Mouse (Mus musculus) liver, adult (tissue): ENCODE measurements around the gene Dab1.

Experiments
- GATA4 ChIP-seq: IDR thresholded peaks from 2 replicates; pipeline ENCODE4 v1.6.1; 2014; ENCODE audit warnings: mild to moderate bottlenecking, low read length; ENCODE audit not compliant: insufficient replicate concordance

Gene Dab1

DNA sequence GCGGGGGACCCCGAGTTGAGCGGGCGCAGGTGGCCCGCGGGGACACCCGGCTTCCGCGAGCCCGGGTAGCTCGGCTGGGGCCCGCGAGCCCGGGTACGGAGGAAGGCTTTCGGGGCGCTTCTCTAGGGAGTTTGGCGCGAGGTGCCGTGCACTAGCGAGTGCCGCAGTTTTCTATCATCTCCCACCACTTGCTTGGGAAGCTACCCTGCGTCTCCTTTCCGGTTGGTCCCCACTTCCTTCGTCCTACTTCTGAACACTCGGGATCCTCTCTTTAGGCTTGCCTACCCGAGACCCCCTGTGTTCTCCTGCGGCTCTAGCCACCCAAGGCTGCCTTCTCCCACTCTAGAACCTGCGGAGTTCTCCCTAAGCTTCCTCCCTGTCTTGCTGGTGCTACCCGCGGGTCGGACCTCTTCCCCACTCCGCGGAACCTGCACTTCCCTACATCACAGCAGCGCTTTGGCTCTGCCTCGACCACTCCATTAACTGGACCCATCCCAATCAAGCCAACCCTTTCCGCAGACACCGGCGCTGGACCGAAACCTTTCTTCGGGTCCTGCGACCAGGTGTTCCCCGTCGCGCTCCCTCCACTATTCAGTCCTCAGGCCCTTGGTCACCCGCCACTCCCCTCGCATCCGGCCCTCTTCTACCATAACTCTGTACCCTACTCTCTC, 748.7 kb downstream of the Dab1 start:
- TF ChIP-seq GATA4 = no peak

DNA sequence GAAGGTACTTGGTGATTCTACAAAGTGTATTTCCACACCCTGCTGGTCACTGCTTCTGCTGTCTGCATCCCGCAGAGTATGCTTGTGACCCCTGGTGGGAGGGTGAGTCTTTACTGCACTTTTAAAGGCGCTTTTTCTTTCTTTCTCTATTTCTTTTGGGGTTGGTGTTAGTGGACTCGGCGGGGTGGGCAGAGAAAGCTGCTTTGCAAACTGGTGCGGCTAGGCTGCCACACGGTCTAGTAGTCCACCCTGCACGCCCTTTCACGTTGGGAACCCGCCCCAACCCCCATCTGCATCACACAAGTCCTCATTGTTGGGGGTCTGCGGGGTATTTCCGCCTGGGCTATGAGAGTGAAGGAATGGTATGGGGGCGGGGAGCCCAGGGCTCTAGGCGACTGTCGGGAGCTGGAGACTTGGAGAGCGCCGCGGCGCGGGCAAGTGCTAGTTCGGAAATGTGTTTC, 749.4 kb downstream of the Dab1 start:
- no peak for TF ChIP-seq GATA4

DNA sequence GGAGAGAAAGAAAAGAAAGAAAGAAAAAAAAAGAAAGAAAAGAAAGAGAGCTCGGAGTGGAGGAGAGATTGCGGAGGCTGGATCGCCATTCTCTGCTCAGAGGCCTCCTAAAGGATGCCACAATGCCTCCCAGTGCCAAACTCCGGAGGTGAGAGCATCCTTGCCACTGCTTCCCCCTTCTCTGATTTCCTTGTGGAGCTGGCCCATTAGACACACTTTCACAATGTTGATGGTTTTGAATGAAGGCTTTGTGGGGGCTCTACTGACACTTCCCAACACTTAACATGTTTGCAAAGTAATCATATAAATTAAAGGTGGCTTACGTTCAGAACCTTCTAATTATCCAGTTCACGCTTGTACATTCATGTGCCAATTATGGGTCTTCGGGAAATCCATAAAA, 749.9 kb downstream of the Dab1 start:
- no peak for TF ChIP-seq GATA4

DNA sequence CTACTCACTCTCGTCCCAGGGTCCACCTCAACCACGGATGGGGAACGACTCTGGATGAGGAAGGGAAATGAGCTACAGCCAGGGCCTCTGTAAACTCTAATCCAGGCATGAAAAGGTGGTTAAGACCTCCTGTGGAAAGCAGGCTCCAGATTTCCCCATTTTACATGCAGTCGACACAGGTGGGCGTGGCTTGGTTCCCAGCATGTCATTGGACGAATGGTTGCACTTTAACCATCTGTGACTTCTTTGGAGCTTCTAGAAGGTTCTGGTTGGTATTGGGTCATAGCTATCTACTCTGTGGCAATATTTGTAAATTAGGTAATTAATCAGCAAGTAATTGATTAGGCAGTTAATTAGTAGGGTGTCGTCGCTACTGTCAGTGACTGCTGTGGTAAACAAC, 752.0 kb downstream of the Dab1 start:
- TF ChIP-seq GATA4 = no peak

DNA sequence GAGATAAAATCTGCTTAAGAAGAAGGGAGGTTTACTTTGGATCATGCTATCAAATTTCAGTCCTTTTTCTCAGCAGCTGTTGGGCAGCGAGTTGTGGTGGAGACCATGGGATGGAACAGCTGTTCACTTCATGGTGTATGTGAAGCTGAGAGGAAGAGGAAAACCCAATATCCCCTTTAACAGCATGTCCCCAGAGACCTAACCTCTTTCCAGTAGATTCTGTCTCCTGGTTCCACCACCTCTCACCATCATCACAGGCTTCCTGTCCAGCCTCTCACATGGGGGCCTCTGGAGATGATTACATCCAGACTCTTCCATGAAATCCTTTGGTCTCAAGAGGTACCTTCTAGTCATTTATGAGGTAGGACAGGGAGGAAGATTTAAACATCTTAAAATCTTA, 755.0 kb downstream of the Dab1 start:
- no peak for TF ChIP-seq GATA4

DNA sequence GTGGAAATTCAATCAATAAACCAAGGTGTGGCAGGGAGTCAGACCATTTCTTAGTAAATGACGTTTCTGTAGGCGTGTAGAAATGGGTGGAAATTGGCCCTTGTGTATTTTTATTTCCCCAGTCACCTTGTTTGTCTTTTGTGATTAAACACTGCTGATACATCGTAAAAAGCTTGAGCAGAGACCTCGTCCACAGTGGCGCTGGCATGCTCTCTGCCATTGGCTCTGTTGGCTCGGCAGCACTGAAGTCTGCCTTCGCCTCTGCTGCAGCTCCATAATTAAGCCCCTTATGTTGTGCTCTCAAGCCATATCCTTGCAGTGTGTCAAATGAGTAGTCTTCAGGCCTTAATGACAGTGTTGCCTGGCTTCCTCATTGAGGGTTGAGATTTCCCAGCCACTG, 765.5 kb downstream of the Dab1 start:
- no peak for TF ChIP-seq GATA4

DNA sequence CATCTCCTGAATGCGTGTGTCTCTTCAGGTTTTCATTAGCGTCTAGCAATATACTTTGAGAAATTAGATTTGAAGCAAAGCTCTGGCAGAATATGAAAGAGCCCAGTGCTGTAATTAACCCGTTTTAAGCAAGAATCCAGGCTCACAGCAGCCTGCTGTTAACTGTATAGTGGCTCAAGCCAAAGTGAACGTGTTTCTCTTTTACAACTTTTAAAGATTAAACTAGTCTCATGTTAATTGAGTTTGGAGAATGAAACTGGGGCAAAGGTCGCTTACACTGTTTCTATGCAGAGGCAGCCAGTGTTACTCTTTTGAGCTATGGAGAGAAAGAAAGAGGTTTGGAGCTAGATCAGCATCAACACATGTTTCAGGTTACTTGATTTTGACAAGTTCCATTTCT, 766.1 kb downstream of the Dab1 start:
- no peak for TF ChIP-seq GATA4

DNA sequence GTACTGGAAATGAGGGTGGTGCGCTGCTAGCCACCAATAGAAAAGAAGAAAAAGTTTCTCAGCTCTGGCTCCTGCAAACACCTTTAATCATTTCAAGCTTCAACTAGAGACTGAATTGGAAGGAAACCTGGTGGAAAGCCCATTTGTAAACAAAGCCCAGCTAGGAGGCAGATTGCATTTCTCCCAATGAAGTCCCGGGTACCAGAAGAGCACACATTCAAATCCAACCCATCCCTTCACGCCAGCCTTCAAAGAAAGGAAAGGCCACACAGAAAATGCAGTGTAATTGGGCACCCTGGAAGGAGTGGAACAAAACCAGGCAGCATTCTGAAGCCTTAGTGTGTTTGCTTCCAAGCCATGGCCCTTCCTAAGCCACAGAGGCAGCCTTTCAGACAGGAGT, 776.4 kb downstream of the Dab1 start:
- TF ChIP-seq GATA4 = no peak

DNA sequence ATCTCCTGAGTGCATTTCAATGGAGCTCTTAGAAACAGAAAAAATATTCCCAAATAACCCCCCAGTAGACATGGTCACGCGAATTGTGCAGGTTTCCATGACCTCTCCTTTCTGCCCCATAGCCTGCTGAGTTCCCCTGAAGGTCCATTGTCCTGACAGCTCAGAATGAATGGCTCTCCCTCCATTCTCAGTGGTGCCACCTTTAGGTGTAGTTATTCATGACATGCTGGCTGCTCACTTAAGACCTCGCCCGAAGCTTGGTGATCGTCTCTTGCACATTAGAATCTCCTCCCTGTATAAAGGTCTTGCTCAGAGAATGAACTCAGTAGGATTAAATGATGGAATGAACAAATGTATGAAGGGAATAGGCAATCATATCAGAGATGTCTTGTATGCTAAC, 776.9 kb downstream of the Dab1 start:
- TF ChIP-seq GATA4 = no peak

DNA sequence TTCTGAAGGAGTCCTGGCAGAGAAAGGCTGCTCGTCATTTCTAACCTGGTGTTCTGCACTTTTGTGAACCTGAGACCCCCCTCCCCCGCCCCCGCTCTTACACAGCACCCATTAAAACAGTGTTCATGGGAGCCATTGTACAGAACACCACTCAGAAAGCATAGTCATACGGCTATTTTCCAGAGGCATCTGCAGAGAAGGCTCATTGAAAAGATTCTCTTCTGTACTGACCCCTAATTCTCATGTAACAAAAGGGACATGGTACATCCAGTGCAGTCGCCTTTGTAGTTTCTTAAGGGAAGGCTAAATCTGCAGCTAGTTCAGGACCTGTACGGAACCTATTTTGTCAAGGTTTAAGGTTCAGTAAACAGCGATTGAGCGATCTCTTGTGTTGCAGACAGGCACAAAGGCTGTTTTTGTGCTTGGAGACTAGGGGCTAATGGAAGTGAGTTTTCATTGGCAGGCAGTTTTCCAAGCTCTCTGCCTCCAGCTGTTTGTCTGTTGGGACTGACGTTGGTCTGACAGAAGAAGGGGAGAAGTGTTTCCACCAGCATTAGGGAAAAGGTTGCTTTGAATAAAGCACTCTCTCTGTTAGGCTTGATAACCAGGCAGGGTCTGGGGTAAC, 780.1 kb downstream of the Dab1 start:
- no peak for TF ChIP-seq GATA4

DNA sequence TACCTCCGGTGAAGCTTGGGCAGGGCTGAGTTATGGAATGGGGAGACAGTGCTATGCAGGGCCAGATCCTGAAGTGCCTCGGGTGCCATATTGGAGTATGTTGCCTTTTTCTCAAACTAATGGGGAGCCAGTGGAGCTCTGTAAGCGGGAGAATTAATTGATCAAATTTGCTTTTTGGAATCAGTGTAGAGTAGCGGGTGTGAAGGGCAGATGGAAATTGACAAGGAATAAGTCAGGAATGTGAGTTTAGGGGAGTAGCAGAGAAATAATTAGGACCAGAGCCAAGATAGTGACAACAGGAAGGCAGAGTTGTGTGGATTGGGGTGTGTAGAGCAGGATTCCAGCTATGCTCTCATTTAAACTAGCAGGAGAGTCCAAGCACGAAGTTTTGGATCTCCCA, 784.9 kb downstream of the Dab1 start:
- no peak for TF ChIP-seq GATA4

DNA sequence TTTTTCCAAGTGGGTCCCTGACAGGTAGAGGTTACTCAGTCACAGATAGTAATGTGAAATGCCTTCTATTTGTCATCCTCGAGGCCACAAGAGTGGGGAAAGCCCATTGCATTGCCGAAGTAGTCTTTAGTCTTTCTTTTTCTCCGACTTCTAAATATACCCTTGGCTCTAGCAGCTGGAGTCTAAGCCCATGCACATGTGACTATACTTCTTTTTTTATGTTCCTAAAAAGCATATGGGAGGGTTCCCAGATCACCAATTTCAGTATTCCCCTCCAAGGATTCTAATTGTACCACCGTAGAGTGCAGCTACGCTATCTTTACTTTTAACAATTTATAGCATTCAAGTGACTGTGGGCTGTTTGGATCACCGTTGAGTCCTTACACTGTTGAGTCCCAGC, 791.8 kb downstream of the Dab1 start:
- no peak for TF ChIP-seq GATA4

DNA sequence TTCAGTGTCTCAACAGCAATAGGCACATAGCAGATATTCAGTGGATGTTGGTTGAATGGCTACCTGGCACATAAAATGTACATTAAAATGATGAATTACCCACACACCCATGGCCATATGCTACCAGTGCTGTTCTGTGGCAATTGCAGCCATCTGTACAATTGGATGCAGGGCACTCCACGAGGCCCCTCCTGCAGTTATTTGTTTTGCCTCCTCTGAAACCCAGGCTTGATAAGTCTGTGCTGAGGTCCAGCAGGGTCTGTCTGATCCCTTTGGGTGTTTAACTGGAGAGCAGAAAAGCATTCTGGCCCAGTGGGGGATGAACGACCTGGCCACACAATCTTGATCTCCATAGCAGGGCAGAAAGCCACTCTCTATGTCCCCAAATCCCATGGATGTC, 796.3 kb downstream of the Dab1 start:
- TF ChIP-seq GATA4 = no peak

DNA sequence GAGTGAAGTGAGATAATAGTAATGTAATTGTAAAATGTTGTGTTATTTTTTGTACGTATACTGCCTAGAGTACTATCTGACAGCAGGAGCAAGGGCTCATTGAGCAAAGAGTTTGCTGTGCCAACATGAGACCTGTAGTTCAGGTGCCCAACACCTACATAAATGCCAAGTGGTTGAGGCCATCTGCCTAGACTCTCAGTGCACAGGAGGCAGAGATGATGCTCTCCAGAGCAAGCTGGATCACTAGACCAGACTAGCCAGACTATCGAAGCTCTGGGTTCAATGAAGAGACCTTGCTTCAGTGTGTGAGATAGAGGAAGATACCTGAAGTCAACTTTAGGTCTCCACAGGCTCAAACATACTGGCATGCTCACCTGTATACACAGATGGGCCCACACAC, 799.2 kb downstream of the Dab1 start:
- TF ChIP-seq GATA4 = no peak

DNA sequence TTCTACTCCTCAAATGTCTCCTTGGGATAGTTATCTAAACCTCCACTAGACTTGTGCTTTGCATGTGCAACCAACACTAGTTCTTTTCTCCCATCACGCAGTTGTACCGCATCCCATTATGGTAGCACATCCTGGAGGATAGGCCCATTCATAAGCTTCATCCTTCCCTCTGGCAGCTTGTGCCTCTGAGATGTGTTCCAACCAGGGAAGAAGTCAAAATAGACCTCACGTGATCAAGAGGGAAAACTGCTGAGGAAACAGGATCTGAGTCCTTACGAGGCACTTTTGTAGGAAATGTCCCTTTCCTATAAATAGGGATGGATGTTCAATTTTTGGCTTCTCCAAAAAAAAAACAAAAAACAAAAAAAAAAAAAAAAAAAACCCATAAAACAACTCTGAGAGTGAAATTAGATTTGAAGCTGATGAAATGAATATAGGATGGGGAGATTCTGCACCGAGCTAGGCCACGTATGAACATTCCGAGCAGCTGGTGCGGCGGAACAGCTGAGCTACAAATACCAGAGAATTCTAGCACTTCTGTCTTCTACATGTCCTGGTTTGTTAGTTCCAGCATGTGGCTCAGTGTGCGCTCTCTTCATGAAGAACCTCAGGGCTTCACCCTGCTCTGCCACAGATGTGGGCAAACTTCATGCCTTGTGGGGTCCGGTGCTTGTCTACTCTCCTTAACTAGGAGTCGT, 802.0 kb downstream of the Dab1 start:
- no peak for TF ChIP-seq GATA4

DNA sequence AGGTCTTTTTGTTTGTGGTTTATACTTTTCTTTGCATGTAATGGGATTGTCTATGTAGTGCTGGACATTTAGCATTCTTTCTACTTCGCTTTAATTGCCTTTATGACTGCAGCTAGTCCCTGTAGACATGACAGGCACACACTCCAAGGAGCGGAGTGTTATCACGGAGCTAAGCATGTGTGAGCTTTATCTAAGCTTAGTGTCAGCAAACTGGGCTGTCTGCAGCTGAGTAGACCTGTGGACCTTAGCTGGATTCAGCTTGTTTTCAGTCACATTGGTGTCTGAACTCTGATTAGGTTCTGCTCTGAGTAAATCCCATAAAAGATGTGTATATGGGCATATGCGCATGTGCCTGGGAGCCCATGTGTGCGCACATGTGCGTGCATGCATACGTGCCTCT, 810.0 kb downstream of the Dab1 start:
- TF ChIP-seq GATA4 = no peak
